Mouse (Mus musculus) embryonic fibroblast, embryonic 13.5 days (primary cell): ENCODE measurements around the gene Lrrc55.

Source experiments
- CTCF ChIP-seq: IDR thresholded peaks from 2 replicates; pipeline ENCODE4 v1.5.1; 2011; ENCODE audit warnings: mild to moderate bottlenecking, control low read depth, low read length, moderate library complexity, borderline replicate concordance; ENCODE audit not compliant: insufficient read depth
- POLR2A ChIP-seq: IDR thresholded peaks from 2 replicates; pipeline ENCODE4 v1.6.1; 2011; ENCODE audit warnings: low read depth, mild to moderate bottlenecking, control low read depth, low read length, moderate library complexity

GRCm38 (mm10) chr2:85224221-85225179 lies 27.5 kb upstream of the Lrrc55 start:
- TF ChIP-seq CTCF (no peak), POLR2A (no peak)
